Mouse (Mus musculus) kidney, embryonic 16.5 days (tissue): ENCODE measurements around the gene Tnfsf10. TPM values are rescaled to one million over a fixed set of nuclear protein-coding genes. Genes with fewer than 3 reads are reported as not detected.
A peak's percentile ranks its signal among the peaks of the same experiment; 100 is the strongest.

Experiments
- ATAC-seq: fragments of 200-750 bp; cut with Nextera tagmentation; 2 replicates; pipeline ENCODE4 v1.8.0; 2017; ENCODE audit warnings: moderate TSS enrichment; ENCODE audit not compliant: low FRiP score, low TSS enrichment
- H3K27ac ChIP-seq: fragments of 300-500 bp; sonication (generic); 2 replicates; pipeline ENCODE4 v1.5.1; 2014; ENCODE audit warnings: low read length
- H3K27me3 ChIP-seq: fragments of 300-500 bp; sonication (generic); 2 replicates; pipeline ENCODE4 v1.6.1; 2014; ENCODE audit warnings: low read length, control low read depth, mixed read lengths; ENCODE audit not compliant: insufficient read depth
- H3K36me3 ChIP-seq: fragments of 300-500 bp; sonication (generic); 2 replicates; pipeline ENCODE4 v1.6.1; 2014; ENCODE audit warnings: low read length, control low read depth, mixed read lengths; ENCODE audit not compliant: insufficient read depth
- H3K4me1 ChIP-seq: fragments of 300-500 bp; sonication (generic); 2 replicates; pipeline ENCODE4 v1.6.1; 2014; ENCODE audit warnings: low read length, control low read depth, mixed read lengths; ENCODE audit not compliant: insufficient read depth
- H3K4me2 ChIP-seq: fragments of 300-500 bp; sonication (generic); replicated peaks from 2 replicates; pipeline ENCODE4 v1.6.1; 2014; ENCODE audit warnings: low read depth, low read length
- H3K4me3 ChIP-seq: fragments of 300-500 bp; sonication (generic); 2 replicates; pipeline ENCODE4 v1.5.1; 2014; ENCODE audit warnings: mild to moderate bottlenecking, low read length
- H3K9ac ChIP-seq: fragments of 300-500 bp; sonication (generic); replicated peaks from 2 replicates; pipeline ENCODE4 v1.6.1; 2014; ENCODE audit warnings: low read length
- H3K9me3 ChIP-seq: fragments of 300-500 bp; sonication (generic); 2 replicates; pipeline ENCODE4 v1.6.1; 2016; ENCODE audit warnings: low read length, control low read depth
- WGBS: fragments of 180-500 bp; shearing (Covaris S2); extraction: QIAGEN DNeasy Blood & Tissue Kit; methylation state at CpG from one replicate; pipeline ENCODE4 v1.1.7; 2014; 5-methylcytosine and 5-hydroxymethylcytosine counted together
- polyA plus RNA-seq: library from polyadenylated mRNA; unstranded; fragments of >200 nt; fragmentation: Nextera tagmentation; extraction: Ambion mirVana; gene quantifications from 2 replicates; pipeline ENCODE4 v1.2.1, GENCODE M21; 2015

The Tnfsf10 gene
- polyA plus RNA-seq, 1 experiment from 2014 or later, result 0.95 TPM

DNA sequence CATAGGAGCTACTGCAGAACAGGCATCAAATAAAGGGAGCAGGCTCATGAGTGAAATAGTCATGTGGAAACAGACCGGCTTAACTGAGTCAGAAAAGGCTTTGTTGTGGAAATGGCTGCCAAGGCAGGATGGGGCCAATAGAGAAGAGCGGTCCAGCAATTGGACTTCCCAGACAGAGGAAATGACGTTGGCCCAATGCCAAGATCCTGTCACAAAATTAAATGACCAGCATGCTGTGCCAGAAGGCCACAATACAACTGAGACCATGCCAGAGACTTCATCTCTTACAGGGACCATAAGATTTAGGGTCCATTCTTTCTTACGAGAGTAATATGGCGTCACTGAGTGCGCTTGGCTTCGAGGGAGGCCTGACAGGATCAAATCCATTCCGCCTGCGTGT, 34.3 kb downstream of the Tnfsf10 start:
- H3K9me3 ChIP-seq, result no peaks in the 10 kb centered on the region
- no peaks in the 10 kb centered on the region for H3K27me3 ChIP-seq
- peak; percentile 89 for ATAC-seq
- H3K9ac ChIP-seq, result no peak overlapping the region
- H3K27ac ChIP-seq, result no peak overlapping the region
- WGBS, result 46% methylated on average over 9 of the region's 9 CpGs
- H3K36me3 ChIP-seq, result no peaks in the 10 kb centered on the region
- no peak overlapping the region for H3K4me2 ChIP-seq
- H3K4me3 ChIP-seq, result no peak overlapping the region
- H3K4me1 ChIP-seq, result no peaks in the 10 kb centered on the region

DNA sequence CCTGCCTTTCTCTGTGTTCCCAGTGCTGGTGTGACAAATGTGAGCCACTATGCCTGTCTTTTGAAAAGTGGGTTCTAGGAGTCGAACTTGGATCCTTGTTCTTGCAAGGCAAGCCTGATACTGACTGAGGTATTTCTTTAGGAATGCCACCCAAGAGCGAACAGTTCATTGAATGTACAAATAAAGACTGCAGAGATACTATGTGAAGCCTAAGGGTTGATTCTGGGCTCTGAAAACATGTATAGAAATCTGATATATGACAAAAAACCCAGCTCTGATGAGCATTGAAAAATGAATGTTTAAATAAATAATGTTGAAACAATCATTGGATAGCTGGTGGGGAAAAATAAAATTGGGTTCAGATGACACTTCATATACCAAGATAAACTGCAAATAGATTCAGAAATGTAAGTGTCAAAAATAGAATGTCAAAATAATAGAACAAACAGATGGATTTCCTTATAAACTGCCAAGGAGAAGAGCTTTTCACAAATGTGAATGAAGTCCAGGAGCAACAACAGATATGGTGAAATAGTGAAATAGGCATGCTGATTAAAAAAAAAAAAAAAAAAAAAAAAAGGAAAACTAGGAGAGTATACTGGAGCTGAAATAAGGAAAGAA, 42.4 kb downstream of the Tnfsf10 start:
- H3K4me1 ChIP-seq, result no peaks in the 10 kb centered on the region
- no peaks in the 10 kb centered on the region for H3K36me3 ChIP-seq
- H3K4me3 ChIP-seq, result no peak overlapping the region
- no peak for ATAC-seq
- 83% methylated on average over 2 of the region's 2 CpGs for WGBS
- H3K4me2 ChIP-seq, result no peak overlapping the region
- no peak overlapping the region for H3K9ac ChIP-seq
- H3K27me3 ChIP-seq, result no peaks in the 10 kb centered on the region
- H3K9me3 ChIP-seq, result no peaks in the 10 kb centered on the region
- no peak overlapping the region for H3K27ac ChIP-seq

GRCm38 (mm10) chr3:27370125-27370524, 53.3 kb downstream of the Tnfsf10 start:
- Histone ChIP-seq H3K9ac (no peak overlapping the region), H3K27me3 (peaks cover 52% of the 10 kb centered on the region), H3K4me2 (no peak overlapping the region), H3K36me3 (no peaks in the 10 kb centered on the region), H3K4me3 (no peak overlapping the region), H3K4me1 (peaks cover 10% of the 10 kb centered on the region), H3K27ac (no peak overlapping the region), H3K9me3 (no peaks in the 10 kb centered on the region)
- peak; percentile 51; the same call in 1 of the 2 replicates for ATAC-seq
- 5% methylated on average over 10 of the region's 10 CpGs for WGBS

DNA sequence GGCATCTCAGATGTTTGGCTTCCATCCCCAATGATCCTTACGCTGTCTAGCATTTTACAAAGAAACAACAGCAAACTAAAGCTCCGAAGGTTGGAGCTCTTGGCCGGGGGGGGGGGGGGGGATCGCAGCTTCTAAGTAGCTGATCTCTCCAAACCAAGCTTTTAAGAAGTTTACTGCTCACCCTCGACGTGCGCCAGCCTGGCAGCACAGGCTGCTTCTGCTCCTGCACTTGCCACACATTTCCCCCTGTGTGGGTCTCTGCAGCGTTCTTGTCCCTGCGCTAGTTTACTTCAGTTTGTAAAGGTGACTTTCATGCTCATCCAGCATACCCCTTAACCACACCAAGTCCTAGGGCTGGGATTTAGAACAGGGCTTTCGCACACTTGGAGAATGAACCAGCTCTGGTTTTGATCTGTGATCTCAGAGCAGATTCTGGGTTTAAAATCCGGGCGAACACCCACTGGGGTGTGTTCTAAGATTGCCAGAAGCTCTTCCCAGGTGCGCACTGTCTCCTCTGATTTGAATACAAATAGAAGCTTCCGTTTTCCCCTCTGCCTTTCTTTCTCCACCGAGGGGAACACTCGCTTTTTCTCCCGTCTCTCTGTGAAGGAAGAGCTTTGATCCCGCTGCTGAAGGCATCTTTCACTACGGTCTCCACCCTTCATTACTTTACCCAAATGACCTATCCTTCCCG, 53.9 kb downstream of the Tnfsf10 start:
- no peak overlapping the region for H3K9ac ChIP-seq
- H3K4me3 ChIP-seq, result no peak overlapping the region; the same call in 1 of the 2 replicates
- peaks cover 10% of the 10 kb centered on the region for H3K4me1 ChIP-seq
- H3K36me3 ChIP-seq, result no peaks in the 10 kb centered on the region
- 3% methylated on average over 20 of the region's 20 CpGs for WGBS
- peaks cover 52% of the 10 kb centered on the region for H3K27me3 ChIP-seq
- H3K4me2 ChIP-seq, result no peak overlapping the region
- H3K27ac ChIP-seq, result no peak overlapping the region
- no peaks in the 10 kb centered on the region for H3K9me3 ChIP-seq
- no peak for ATAC-seq

GRCm38 (mm10) chr3:27371276-27371621, 54.4 kb downstream of the Tnfsf10 start, which contains the start of gene Ghsr:
TSS of gene Ghsr (plus strand) at chr3:27371351.
- peaks cover 10% of the 10 kb centered on the region for H3K4me1 ChIP-seq
- no peak within 1 kb of the TSS for H3K27ac ChIP-seq
- 1% methylated on average over 19 of the region's 19 CpGs for WGBS
- no peak within 1 kb of the TSS for H3K9ac ChIP-seq
- no peaks in the 10 kb centered on the region for H3K36me3 ChIP-seq
- H3K27me3 ChIP-seq, result peaks cover 52% of the 10 kb centered on the region
- ATAC-seq, result no peak
- no peaks in the 10 kb centered on the region for H3K9me3 ChIP-seq
- peak within 1 kb of the TSS; percentile 42 for H3K4me2 ChIP-seq
- H3K4me3 ChIP-seq, result peak within 1 kb of the TSS; percentile 31

DNA sequence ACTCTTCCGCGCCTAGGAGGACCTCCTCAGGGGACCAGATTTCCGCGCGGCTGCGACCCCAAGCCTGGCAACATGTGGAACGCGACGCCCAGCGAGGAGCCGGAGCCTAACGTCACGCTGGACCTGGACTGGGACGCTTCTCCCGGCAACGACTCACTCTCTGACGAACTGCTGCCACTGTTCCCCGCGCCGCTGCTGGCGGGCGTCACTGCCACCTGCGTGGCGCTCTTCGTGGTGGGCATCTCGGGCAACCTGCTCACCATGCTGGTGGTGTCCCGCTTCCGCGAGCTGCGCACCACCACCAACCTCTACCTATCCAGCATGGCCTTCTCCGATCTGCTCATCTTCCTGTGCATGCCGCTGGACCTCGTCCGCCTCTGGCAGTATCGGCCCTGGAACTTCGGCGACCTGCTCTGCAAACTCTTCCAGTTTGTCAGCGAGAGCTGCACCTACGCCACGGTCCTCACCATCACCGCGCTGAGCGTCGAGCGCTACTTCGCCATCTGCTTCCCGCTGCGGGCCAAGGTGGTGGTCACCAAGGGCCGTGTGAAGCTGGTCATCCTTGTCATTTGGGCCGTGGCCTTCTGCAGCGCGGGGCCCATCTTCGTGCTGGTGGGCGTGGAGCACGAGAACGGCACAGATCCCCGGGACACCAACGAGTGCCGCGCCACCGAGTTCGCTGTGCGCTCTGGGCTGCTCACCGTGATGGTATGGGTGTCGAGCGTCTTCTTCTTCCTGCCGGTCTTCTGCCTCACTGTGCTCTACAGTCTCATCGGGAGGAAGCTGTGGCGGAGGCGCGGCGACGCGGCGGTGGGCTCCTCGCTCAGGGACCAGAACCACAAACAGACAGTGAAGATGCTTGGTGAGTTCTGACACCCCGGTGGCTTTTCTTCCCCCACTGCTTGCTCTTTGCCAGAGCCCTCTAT, 55.2 kb downstream of the Tnfsf10 start:
- H3K27me3 ChIP-seq, result peaks cover 55% of the 10 kb centered on the region
- H3K4me3 ChIP-seq, result peak overlapping the region; percentile 31
- 0 out of 2 replicates have a peak, but pooled peaks have one; percentile 35 for ATAC-seq
- H3K36me3 ChIP-seq, result no peaks in the 10 kb centered on the region
- no peak overlapping the region for H3K27ac ChIP-seq
- peaks cover 10% of the 10 kb centered on the region for H3K4me1 ChIP-seq
- WGBS, result 1% methylated on average over 77 of the region's 77 CpGs
- no peaks in the 10 kb centered on the region for H3K9me3 ChIP-seq
- H3K4me2 ChIP-seq, result peak overlapping the region; percentile 42
- no peak overlapping the region for H3K9ac ChIP-seq

DNA sequence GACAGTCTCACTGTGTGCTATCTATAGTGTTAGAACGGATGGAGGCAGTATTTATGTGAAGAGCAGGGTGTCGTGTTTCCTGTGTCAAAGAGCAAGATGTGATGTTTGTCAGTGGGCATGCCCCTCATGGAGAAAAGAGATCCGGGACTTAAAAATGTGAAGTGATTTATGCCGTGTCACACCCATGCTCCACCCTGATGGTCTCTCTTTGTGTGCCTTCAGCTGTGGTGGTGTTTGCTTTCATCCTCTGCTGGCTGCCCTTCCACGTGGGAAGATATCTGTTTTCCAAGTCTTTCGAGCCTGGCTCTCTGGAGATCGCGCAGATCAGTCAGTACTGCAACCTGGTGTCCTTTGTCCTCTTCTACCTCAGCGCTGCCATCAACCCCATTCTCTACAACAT, 57.6 kb downstream of the Tnfsf10 start:
- no peaks in the 10 kb centered on the region for H3K9me3 ChIP-seq
- ATAC-seq, result peak; percentile 57
- no peak overlapping the region for H3K27ac ChIP-seq
- H3K36me3 ChIP-seq, result no peaks in the 10 kb centered on the region
- H3K4me3 ChIP-seq, result no peak overlapping the region
- H3K4me1 ChIP-seq, result peaks cover 10% of the 10 kb centered on the region
- WGBS, result 28% methylated on average over 9 of the region's 9 CpGs
- H3K27me3 ChIP-seq, result peaks cover 56% of the 10 kb centered on the region
- H3K9ac ChIP-seq, result no peak overlapping the region
- no peak overlapping the region for H3K4me2 ChIP-seq

DNA sequence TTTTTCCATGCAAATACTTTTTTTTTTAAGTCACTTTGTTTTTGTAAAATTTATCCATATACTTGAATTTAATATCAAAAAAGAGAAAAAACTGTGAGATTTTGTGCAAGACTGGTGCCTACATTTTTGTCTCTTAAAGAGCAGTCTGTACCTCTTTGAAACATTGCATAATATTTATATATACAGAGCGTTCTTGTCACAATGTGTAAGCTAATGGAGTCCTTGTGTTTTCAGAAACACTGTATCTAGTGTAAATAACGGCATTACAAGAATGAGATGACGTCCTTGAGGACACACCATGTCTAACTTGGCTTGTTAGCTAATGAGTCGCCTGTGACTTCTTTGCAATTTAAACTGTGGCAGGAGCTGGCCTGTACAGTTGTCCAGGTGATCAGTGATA, 61.1 kb downstream of the Tnfsf10 start:
- Histone ChIP-seq H3K36me3 (no peaks in the 10 kb centered on the region), H3K27ac (no peak overlapping the region), H3K9ac (no peak overlapping the region), H3K4me2 (no peak overlapping the region), H3K4me1 (no peaks in the 10 kb centered on the region), H3K27me3 (peaks cover 23% of the 10 kb centered on the region), H3K9me3 (no peaks in the 10 kb centered on the region), H3K4me3 (no peak overlapping the region)
- no peak for ATAC-seq
- WGBS, result 79% methylated on average over 4 of the region's 4 CpGs

DNA sequence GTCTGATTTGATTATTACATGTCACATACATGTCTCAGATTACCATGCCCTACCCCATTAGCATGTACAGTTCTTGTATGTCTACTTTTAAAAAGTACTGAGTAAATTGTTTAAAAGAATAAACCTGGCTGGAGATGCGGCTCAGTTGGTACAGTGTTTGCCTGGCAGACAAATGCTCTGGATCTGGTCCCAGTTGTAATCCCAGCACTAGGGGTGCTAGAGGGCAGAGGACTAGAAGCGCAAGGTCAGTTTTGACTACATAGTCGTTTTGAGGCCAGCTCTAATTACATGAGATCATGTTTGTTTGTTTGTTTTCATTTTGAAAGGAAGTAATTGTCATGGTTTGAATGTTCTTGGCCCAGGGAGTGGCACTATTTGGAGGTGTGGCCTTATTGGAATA, 68.0 kb downstream of the Tnfsf10 start:
- H3K36me3 ChIP-seq, result no peaks in the 10 kb centered on the region
- H3K9ac ChIP-seq, result no peak overlapping the region
- WGBS, result 65% methylated on average over 3 of the region's 3 CpGs
- no peak overlapping the region for H3K27ac ChIP-seq
- no peaks in the 10 kb centered on the region for H3K27me3 ChIP-seq
- H3K4me1 ChIP-seq, result no peaks in the 10 kb centered on the region
- no peak for ATAC-seq
- no peak overlapping the region for H3K4me3 ChIP-seq
- no peak overlapping the region for H3K4me2 ChIP-seq
- H3K9me3 ChIP-seq, result no peaks in the 10 kb centered on the region
